Mouse (Mus musculus): ENCODE data around the gene Zfp965.
"Not testable (repeated sequence)": the region's sequence is repeated elsewhere in the genome, so short reads cannot be mapped to it uniquely, and the experiment has no call there.

Gene Zfp965

DNA sequence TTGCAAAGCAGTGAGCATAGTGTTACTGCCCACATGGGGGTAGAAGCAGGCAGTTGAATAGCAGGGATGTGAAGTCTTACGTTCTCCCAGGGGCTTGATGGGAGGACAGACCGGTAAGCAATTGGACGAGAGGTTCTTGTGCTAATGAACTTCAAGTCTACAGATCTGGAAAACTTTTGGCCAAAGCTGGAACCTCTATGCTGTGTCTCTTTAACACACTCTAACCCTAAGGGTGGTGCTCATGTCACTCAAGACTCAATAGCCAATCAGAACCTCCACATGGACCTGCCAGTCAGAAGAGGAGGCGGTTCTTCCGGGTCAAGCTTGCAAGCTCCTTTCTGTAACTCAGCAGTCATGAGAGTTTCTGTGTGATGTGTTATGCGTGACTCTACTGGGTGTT is at the start of gene Zfp965:
TSS of gene Zfp965 (plus strand) at position 301 of the 400 bp plus-strand sequence.
- DNase-seq (ENCODE audit: low read depth): not testable (repeated sequence)

DNA sequence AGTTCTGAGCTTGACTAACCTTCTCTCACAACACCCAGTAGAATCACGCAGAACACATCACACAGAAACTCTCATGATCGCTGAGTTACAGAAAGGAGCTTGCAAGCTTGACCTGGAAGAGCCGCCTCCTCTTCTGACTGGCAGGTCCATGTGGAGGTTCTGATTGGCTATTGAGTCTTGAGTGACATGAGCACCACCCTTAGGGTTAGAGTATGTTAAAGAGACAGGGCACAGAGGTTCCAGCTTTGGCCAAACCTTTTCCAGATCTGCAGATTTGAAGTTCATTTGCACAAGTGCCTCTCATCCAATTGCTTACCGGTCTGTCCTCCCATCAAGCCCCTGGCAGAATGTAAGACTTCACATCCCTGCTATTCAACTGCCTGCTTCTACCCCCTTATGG is 34.1 kb upstream of the Zfp965 start, which contains the start of gene Gm4724:
TSS of gene Gm4724 (minus strand) at position 101 of the 400 bp plus-strand sequence.
- not testable (repeated sequence) for DNase-seq (ENCODE audit: low read depth)

All from fibroblast of lung, adult 2 months (primary cell).